Mouse (Mus musculus): ENCODE measurements at regions not wholly inside any gene's neighbourhood (a gene's known extent, or its start where the extent isn't known, plus 50 kb on each side); places are given as distances from the start of the nearest gene placed in this dataset.

DNA sequence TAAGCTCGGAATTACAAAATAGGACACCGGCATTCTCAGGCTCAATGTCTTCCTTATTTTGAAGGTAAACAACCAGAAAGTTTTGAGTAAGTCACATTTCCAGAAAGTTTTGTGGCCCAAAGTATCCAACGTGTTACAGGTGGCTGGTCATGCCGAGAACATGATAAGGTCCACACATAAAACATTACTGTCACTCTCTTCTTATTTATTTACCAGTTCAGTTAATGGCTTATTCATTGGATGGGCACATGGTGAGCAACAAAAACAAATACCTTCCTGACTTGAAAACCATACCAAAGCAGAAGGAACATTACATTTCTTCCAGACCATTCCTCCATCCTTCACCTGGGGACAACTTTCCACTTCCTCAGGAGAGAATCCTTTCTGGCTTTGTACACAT lies 345.5 kb upstream of the Arid1b start:
- in situ Hi-C loops (cut with MboI, MseI): loop anchor here in 1 of 2 experiments (25.0 kb wide), 1 partner anchor 89 kb away; no protein-coding TSS in a partner anchor

DNA sequence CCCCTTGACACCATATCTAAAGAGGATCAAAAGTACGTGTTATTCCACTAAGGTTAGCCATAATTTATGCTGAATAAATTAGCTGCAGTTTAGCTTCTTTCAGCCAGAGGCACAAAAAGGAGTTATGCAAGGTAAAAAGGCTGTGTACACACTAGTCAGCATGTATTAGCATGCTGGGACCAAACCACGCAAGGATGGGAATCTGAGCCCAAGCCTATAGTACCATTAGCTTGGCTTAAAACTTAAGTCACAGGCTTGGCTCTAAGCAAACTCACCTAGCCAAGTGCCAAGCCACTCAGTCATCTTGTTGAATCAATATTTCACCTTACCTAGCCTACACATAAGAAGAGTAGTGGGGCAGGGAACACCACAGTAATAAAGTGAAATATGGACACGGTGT lies 339.9 kb upstream of the Arid1b start:
- in situ Hi-C loops (cut with MboI, MseI): no loop called here

DNA sequence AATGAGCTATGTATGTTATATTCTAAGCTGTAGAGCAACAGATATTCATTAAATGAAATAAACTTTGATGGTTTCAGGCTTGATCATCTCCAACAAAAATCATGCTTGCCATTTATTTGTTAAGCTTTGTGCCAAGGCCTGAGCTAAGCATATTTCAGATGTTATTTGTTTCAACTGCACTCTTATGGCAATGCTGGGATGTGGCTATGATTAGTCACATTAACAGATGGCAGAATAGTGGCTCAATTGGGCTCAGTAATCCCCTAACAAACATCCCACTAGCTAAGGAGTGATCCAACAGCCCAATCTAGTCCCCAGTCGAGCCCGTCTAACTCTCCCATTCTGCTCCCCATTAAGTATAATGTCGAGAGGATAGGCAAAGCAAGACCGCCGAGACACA lies 332.1 kb upstream of the Arid1b start:
- in situ Hi-C loops (cut with MboI, MseI): no loop called here

DNA sequence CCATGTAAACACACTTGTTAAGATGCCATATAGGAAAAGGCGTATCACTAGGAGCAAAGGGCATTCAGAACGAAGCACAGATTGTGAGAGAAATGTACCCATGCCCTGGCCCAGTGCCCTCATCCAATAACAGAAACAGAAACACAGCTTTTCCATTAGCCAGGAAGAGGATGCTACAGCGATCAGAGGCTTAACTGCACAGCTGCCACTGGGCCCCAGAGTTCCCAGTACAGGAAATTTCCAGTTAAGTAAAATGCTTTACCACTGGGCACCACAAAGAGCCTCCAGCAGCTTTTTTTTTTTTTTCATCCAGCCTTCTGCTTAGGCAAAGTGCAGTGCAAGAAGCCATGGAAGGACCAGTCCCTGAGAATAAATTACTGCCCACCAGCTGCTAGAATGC lies 325.6 kb upstream of the Arid1b start:
- in situ Hi-C loops (cut with MboI, MseI): no loop called here

- in situ Hi-C loops (cut with MboI, MseI): no loop called here
Observed at GRCm38 (mm10) chr17:4673271-4673670, 320.9 kb upstream of the Arid1b start.

GRCm38 (mm10) chr17:4706421-4706820 lies 287.7 kb upstream of the Arid1b start:
- in situ Hi-C loops (cut with MboI, MseI): loop anchor here in 1 of 2 experiments (25.0 kb wide), 1 partner anchor 1119 kb away; no protein-coding TSS in a partner anchor

GRCm38 (mm10) chr17:4721061-4721460 lies 273.1 kb upstream of the Arid1b start:
- in situ Hi-C loops (cut with MboI, MseI): loop anchor here in 1 of 2 experiments (25.0 kb wide), 1 partner anchor 1134 kb away; no protein-coding TSS in a partner anchor

DNA sequence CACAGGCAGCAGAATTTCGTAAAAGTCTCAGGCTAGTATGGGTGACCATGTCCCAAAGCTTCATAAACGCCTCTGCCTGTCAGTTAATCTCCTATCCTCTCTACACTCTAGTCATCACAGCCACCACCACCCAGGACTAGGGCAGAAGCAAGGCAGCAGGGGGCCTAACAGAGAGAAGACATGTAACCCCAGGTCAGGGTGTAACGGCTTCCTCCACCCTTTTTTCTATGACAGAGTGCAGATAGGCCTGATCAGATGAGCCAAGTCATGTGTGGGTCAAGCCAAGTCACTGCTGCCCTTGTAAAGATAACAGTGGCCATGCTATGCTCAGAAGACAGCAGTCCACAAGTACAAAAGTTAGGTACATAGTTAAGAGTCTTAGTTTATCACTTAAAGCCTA lies 270.1 kb upstream of the Arid1b start:
- in situ Hi-C loops (cut with MboI, MseI): loop anchor here in 1 of 2 experiments (25.0 kb wide), 1 partner anchor 1137 kb away; no protein-coding TSS in a partner anchor

DNA sequence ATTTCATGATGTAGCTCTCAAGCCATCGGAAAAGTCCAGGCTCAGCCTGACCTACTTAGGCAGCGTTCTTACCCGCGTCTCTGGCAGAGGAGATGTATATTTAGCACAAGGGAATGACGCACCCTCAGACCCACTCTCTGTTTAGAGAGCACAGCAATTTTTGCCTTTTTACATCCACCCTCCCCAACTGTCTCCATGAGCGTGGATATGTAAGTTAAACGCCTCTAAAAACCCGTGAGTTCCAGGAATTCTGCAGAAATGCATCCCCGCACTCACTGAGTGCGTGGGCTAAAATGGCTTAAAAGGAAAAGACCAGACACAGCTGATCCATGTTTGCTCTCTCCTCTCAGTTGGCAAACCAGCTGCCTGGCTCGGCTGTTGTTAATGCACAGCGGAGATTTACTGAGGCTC lies 267.8 kb upstream of the Arid1b start:
- in situ Hi-C loops (cut with MboI, MseI): loop anchor here in 1 of 2 experiments (25.0 kb wide), 1 partner anchor 89 kb away; no protein-coding TSS in a partner anchor

GRCm38 (mm10) chr17:4734412-4734881 lies 259.7 kb upstream of the Arid1b start:
- in situ Hi-C loops (cut with MboI, MseI): loop anchor here in 1 of 2 experiments (25.0 kb wide), 1 partner anchor 97 kb away; no protein-coding TSS in a partner anchor

GRCm38 (mm10) chr17:4735185-4735584 lies 258.9 kb upstream of the Arid1b start:
- in situ Hi-C loops (cut with MboI, MseI): loop anchor here in 1 of 2 experiments (25.0 kb wide), 1 partner anchor 98 kb away; no protein-coding TSS in a partner anchor

- in situ Hi-C loops (cut with MboI, MseI): loop anchor here in 1 of 2 experiments (25.0 kb wide), 1 partner anchor 99 kb away; no protein-coding TSS in a partner anchor
Observed at GRCm38 (mm10) chr17:4736689-4737088, 257.4 kb upstream of the Arid1b start.

- in situ Hi-C loops (cut with MboI, MseI): loop anchor here in 1 of 2 experiments (25.0 kb wide), 1 partner anchor 102 kb away; no protein-coding TSS in a partner anchor
Observed at GRCm38 (mm10) chr17:4738717-4739485, 255.2 kb upstream of the Arid1b start.

GRCm38 (mm10) chr17:4740784-4741183 lies 253.3 kb upstream of the Arid1b start:
- in situ Hi-C loops (cut with MboI, MseI): loop anchor here in 1 of 2 experiments (25.0 kb wide), 1 partner anchor 103 kb away; no protein-coding TSS in a partner anchor

DNA sequence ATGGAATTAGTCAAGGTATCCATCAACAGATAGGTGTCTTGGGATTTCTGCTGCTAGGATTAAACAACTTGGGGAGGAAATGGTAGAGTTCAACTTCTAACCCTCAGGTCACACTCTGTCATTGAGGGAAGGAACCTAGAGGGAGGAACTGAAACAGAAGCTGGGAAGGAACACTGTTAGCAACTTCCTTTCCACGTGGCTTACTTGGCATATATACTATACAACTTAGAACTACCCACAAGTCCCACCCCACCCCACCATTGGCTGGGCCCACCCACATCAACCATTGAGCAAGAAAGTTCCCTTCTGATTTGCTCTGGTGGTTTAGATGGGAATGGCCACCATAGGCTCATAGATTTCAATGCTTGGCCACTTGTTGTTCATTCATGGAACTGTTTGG lies 251.8 kb upstream of the Arid1b start:
- in situ Hi-C loops (cut with MboI, MseI): loop anchor here in 1 of 2 experiments (25.0 kb wide), 1 partner anchor 105 kb away; no protein-coding TSS in a partner anchor

- in situ Hi-C loops (cut with MboI, MseI): no loop called here
Observed at GRCm38 (mm10) chr17:4762956-4763355, 231.2 kb upstream of the Arid1b start.

- in situ Hi-C loops (cut with MboI, MseI): no loop called here
Observed at GRCm38 (mm10) chr17:4765723-4766122, 228.4 kb upstream of the Arid1b start.

GRCm38 (mm10) chr17:4767947-4768522 lies 226.1 kb upstream of the Arid1b start:
- in situ Hi-C loops (cut with MboI, MseI): no loop called here

- in situ Hi-C loops (cut with MboI, MseI): no loop called here
Observed at GRCm38 (mm10) chr17:4769284-4769683, 224.8 kb upstream of the Arid1b start.

DNA sequence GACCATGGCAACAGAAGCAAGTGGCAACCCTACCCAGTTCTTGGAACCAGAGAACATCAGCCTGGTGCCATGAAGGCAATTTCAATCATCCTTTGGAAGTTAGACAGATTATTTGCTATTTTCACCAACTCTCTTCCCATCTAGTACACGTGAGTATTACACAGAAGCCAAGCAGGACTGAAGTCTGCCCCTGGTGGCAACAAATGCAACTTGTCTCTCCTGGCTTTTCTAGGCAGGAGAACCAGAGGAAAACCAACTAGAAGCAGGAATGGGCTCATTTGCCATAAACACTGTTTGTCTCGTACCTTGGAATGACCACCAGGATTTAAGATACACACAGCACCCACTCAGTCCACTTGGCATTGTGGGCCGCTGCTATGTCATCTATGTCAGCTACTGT lies 224.1 kb upstream of the Arid1b start:
- in situ Hi-C loops (cut with MboI, MseI): no loop called here

DNA sequence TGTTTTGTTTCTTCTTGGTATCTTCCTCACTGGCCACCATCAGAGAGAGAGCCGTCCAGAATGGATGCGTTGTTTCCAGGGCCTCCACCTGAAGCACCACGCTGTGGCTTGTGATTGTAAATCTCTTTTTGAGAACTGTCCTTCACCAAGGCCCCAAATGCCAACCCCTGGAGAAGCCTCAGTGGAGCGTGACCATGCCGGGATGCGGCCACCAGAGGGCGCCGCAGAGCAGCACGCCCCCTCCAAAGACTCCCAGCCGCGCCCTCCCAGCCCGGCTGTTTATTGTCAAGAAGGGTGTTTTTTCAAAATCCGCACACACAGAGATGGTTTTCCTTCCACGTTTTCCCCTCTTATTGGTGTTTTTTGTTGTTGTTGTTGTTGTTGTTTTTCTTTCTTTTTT lies 216.0 kb upstream of the Arid1b start:
- in situ Hi-C loops (cut with MboI, MseI): loop anchor here in 1 of 2 experiments (5.0 kb wide), 2 partner anchors 249 to 619 kb away; no protein-coding TSS in a partner anchor

- in situ Hi-C loops (cut with MboI, MseI): loop anchor here in 1 of 2 experiments (5.0 kb wide), 2 partner anchors 248 to 618 kb away; no protein-coding TSS in a partner anchor
Observed at GRCm38 (mm10) chr17:4779017-4779416, 215.1 kb upstream of the Arid1b start.
